Mouse (Mus musculus) adrenal gland, postnatal 10 days (tissue): ENCODE data around the gene Trim62. TPM values are rescaled to one million over a fixed set of nuclear protein-coding genes. Genes with fewer than 3 reads are reported as not detected.
A peak's percentile ranks its signal among the peaks of the same experiment; 100 is the strongest.

Experiments used
- DNase-seq: peaks from one replicate; pipeline ENCODE4 v3.0.0; 2021; ENCODE audit warnings: mixed read lengths
- total RNA-seq, 2 experiments: library from RNA; stranded (reverse); gene quantifications; 2 replicates each; pipeline ENCODE4 v1.2.3; 2021

Trim62 gene
- total RNA-seq, 2 experiments from 2014 or later: 10.6 to 11.5 TPM

DNA sequence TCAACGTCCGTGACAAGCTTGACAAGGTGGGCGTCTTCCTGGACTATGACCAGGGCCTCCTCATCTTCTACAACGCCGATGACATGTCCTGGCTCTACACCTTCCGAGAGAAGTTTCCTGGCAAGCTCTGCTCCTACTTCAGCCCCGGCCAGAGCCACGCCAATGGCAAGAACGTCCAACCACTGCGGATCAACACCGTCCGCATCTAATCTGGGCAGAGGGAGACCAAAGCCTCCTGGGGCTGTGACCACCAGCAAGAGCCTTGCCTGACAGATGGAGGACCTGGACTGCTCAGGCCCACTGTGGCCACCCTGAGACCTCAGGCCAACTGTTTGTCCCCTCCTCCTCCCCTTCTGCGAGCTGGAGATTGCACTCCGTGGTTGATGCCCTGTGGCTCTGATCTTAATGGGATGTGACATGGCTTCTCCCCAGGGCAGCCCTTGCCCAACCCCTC lies 26.0 kb downstream of the Trim62 start:
- DNase-seq: no peak

DNA sequence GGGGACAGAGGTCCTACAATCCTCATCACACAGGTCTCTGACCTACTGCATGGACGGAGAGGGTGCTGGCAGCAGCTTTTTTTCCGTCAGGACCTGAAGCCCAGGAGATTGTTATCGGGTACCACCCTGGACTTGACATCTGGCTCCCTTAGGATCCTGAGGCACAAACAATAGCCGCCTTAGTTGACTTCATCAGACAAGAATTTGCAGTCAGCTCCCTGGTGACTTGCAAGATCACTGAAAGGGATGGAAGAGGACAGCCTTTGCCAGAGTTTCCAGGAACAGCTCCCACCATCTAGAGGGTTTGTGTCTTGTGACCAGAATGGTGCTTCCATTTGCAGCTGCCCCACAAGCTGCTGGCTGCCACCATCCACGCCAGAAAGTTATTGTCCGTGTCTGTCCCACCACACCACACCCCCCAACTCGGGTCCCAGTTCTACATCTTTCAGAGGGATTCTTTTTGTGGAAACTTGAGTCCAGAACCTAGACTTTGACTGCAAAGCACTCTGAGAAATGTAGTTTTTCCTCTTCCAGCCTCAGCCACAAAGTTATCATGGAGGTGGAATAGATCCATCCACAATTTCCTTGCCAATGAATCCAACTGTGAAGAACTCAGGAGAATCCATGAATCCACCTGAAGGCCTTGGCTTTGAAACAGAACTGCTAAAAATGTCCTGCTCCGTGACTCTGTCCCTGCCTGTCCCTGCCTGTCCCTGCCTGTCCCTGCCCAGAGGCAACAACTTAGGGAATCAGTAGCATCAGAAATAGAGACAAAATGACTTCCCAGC lies 27.1 kb downstream of the Trim62 start:
- DNase-seq: no peak

DNA sequence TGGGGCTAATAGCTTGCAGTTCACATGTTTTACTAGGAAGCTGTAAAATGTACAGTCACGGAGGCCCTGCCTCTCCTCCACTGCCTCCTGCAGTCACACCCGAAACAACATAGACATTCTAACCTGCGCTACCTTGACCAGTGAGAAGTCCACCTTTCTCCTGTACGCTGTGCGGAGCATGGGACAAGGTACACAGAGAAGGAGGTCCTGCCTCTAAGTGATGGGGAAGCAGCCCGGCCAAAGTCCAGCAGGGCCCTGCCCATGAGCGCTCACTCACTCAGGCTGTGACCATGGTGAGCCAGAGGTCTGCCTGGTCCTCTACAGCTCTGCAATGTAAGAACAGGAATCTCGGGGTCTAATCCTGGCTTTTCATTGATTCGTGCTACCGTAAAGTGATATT lies 28.7 kb downstream of the Trim62 start:
- DNase-seq: no peak

DNA sequence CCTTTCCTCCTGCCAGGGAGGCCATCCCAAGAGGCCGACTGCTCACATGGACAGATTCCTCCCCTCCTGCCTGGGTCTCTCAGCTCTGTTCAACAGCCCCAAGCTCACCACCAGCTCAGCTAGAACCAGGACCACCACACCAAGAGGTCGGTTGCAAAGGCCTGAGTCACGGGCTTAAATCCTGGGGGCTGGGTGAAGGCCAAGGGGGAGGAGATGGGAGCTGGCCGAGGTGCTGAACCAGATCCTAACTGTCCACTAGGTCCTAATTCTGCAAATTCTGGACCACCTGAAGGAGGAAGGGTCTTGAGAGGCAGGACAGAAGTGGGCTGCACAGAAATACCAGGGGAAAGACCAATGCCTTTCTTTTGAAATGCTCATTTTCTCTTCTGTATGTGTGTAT lies 30.4 kb downstream of the Trim62 start:
- DNase-seq: peak; percentile 52

DNA sequence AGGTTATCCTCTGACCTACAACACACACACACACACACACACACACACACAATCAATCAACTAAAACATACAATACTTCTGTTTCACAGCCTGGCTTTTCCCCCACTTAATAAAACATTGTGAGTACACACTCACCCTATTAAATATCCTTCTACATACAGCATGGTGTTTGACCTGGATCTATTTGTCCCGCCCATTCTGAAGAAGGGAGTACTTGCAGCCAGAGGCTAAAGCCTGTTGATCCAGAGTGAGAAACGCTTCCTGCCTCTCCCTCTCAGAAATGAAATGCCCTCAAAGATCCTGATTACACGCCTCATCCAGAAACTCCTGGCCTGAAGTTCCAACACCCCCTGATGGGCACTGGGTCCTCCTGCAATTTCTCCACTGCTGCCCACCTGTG lies 33.7 kb downstream of the Trim62 start:
- no peak for DNase-seq

DNA sequence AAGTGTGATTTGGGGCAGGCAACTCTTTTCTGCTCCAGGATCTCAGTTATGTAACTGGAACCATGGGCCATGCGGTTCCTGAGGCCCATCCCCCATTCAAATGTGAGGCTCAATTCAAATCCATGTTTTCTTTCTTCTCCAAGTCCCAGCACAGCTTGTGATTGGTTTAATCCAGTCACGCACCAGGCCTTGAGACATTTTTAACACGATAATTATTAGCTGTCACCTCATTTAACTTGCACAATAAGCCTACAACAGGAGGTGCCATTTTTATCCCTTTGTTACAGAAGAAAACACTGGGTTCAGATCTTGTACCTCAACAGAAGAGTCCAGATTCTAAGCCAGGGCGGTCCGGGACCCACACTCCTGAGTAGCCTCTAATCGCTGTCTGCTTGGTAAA lies 34.4 kb downstream of the Trim62 start:
- DNase-seq: no peak

DNA sequence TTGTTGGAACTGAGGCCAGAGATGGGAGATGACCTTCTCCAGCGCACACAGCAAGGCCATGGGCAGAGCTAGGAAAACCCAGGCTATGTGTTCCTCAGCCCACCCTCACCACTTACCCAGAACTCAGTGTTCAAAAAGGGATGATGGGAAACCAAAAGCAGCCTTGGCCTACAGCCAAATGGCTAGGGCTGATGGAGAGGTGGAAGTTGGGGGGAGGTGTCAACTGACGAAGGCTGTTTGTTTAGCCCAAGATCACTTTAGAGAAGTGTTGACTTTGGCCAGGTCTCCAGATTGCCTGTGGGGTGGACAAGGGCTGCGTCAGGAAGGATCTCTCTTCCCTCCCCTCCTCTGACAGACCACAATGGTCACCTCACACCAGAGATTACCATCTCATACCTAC lies 34.8 kb downstream of the Trim62 start:
- DNase-seq: no peak

DNA sequence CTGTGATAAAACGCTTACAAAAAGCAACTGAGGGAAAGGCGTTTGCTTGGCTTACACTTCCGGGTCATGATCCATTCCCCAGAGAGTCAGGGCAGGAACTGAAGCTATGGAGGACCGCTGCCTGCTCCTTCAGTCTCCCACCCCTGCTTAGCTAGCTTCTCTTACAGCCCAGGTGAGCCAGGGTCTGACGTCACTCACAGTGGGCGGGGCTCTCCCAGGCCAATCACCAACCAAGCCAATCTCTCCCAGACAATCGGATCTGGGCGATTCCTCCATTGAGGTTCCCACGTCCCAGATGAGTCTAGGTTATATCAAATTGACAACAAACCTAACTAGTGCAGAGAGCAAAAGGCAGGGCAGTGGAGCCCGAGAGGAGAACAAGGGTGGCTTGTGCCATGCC lies 35.7 kb downstream of the Trim62 start:
- no peak for DNase-seq

DNA sequence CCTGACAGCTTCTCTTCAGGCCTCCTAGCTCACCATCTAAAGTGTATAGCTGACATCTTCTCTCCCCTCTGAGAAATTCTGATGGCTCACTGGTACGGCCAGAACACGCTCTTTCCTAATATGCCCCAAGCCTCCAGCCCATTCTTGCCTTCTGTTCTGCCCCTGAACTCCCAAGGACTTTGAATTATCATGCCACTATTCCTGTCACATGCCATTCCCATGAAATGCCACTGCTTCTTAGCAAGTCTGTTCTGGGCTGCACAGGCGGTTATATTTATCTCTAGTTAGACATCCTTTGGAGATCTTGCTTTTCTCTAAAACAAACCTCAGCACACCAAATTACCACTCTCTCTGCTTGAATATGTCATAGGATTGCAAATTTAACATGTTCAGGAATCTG lies 40.2 kb downstream of the Trim62 start:
- DNase-seq: no peak

DNA sequence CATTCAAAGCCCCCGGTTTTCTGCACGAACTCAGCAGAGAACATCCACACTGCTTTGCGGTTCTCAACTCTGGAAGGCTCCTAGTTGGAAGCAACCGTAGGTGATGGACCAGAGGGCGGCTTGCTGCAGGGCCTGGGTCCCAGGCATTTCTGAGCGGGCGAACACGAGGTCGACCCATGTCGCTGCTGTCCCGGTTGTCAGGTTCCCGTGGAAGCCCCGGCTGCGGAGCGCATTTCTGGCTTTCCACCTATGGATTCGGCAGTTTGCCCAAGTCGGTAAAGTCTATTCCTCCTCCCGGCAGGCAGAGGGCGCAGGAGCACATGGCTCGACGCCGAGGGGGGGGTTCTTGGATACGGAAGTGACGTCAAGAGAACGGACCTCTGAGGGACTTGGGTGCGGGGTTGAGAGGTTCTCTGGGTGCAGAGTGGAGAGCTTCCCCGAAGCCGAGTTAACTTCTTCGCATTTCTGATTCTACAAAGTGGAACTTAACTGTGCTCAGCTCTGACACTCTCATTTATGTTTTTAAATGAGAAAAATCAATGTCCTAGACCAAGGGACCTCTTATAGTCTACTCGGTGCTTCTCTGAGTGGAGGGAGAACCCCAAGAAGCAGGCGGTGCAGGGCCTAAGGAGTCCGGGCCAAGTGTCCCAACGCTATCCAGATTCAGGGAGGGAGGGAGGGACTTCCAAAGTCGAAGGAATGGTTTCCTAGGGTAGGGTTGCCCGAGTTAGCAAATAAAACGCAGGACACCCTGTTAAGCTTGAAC lies 41.6 kb downstream of the Trim62 start:
- DNase-seq: peak; percentile 89

DNA sequence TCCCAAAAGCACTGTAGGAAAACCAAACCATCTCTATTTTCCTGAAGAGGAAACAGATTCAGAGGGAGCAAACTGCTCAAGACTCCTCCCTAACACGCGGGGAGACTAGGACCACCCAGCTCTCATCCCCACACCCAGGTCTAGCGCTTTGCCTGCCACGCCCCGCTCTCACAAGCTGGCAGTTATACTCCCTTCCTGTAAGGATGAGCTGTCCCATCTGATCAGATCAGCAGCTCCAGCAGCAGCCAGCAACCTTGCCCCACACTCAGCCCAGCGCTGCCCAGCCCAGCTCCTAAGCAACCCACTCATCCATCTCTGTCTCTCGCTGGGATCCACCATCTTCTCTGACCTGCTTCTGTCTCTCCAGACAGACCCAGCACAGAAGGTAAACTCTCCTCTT lies 49.4 kb downstream of the Trim62 start:
- DNase-seq: no peak

DNA sequence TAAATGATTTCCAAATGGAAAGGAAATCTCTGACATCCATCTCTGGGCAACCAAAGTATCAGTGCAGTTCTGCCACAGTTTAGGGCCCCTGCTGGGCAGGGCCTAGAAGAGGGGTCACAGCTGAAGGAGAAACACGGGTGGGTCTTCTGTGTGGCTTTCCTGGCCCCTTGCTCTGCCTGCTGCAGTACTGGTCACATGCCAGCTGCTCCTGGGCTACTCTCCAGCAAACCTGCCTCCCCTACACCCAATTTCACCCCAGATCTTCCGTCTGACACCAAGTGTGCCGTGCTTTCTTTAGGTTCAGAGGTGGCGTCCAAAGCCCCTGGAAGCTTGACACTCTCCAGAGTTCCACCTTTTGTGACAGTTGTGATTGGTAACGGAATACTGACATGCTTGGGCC lies 52.2 kb downstream of the Trim62 start:
- DNase-seq: no peak

DNA sequence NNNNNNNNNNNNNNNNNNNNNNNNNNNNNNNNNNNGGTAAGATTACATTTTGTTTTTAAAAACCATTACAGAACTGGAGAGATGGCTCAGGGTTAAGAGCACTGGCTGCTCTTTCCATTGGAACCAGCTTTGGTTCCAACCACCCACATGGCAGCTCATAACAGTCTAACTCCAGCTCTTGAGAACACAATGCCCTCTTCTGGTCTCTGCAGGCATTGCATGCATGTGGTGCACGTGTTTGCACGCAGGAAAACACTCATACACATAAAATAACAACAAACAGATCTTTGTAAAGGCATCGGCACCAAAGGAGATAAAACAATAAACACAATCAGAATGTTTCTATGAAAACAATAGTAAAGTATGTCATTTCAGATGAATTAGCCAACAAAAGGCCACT lies 59.0 kb downstream of the Trim62 start:
- DNase-seq: no peak

DNA sequence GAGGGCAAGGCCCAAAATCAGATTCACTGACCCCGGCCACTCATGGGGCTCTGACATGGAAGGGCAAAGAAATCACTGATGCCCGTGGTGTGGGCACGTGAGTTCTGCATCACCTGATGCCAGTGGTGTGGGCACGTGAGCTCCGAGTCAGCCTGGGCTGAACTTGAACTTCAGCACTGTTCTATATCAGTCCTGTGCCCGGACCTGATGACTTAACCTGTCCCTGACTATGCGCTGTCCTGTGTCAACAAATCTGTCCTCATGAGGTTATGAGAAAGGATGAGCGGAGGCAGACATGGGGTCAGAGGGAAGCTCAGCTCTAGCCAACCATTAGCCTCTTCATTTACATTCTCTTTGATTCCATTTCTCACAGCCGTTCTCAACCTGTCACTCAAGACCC lies 63.4 kb downstream of the Trim62 start:
- DNase-seq: no peak

DNA sequence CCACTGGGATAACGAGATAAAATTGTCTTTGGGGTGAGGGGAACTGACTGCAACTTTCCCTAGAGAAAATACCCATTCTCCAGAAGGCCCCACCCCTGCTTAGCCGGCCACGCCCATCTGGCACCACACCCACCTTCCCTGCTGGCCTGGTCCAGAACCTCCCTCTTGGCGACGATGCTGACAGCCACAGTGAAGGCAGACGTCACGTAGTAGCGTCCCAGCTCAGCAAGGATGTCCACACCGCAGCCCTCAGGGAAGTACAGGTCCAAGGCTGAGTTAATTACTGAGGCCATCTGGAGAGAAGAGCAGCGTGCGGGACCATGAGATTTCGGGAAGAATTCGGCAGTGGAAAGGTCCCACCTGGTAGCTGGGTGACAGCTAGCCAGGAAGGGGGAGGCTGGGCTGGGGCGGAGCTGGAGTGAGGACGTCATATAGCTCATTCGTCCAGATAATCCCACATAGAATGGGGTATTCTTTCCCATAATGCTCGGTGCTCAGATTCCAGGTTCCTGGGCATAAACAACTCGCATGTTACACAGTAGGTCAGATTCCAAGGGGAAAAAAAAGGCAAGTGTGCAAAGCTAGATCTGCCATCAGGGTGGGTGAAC lies 64.0 kb downstream of the Trim62 start:
- DNase-seq: peak; percentile 37

DNA sequence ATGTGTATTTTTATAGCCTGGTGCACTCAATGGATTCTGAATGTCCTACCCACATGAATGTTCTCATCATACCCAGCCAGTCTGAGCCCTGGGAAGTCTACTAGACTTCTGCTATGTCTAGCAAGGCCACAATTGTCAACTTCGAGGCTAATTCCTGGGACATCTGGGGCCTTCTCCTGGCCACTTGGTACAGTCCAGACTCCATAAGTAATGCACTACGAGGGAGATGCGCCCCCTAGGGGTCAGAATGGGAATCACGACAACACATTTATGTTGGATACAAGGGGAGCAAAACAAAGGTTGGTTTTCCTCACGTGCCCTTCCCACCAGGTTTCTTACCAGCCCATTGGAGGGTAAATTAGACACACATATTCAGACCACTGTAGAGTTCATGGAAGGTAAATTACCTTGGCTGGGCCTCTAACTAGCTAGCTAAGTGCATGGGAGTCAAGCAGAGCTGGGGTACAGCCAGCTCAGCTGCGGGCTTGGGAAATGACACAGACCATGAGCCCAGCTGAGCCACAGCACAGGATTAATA lies 64.8 kb downstream of the Trim62 start:
- DNase-seq: peak; percentile 79

DNA sequence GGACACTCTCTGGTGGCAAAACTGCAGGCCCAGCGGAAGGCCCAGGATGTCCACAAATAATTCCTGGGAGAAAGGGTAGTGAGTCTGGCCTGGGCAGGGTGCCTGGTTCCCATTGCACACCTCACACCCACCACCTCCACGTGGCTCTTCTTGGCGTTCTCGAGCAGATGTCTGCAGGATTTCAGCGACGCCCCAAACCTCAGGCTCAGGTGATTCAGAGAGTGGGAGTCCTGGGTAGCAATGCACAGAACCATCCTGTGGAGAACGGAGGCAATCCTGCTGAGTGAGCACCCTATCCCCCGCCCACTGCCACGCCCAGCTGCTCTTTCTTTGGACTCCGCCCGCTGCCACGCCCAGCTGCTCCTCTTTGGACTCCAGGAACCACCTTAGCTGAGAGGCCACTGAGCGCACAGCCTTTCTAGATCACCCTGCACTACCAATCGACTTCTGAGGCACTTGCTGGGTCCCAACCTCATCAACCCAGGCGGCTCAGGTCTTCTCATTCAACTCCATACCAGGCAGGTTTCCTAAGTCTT lies 66.2 kb downstream of the Trim62 start:
- no peak for DNase-seq

DNA sequence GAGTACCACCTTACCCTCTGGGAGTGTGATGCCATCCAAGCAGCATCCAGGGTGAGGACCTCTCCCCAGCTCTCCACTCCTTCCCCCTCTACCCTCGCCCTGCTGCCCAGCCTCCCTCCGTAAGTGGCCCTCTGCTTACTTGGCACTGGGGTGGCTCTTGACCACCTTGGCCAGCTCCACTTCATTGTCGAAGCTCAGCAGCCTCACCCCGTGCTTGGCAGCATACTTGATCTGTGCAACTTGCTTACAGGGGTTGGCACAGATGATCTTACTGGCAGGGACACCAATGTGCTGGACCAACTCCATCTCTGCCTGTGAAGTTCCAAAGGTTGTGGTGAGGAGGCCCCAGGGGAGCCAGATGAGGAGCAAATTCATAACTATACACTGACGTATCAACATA lies 67.1 kb downstream of the Trim62 start:
- peak; percentile 68 for DNase-seq

DNA sequence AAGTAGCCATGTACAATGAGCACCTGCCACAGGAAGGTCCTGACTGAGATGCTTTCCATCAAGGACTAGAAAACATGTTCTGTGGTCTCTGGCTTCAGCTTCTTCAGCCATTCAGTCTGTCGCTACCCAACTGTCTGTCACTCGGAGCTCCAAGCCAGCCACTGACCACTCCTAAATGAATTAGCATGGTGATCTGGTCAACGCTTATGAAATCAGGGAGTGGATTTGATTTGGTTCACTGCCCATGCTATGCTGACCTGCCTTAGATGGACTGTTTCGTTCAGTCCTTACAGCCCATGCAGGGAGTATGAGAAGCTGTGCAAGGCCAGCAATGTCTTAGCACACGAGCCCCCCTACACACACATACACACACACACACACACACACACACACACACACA lies 70.5 kb downstream of the Trim62 start:
- no peak for DNase-seq

DNA sequence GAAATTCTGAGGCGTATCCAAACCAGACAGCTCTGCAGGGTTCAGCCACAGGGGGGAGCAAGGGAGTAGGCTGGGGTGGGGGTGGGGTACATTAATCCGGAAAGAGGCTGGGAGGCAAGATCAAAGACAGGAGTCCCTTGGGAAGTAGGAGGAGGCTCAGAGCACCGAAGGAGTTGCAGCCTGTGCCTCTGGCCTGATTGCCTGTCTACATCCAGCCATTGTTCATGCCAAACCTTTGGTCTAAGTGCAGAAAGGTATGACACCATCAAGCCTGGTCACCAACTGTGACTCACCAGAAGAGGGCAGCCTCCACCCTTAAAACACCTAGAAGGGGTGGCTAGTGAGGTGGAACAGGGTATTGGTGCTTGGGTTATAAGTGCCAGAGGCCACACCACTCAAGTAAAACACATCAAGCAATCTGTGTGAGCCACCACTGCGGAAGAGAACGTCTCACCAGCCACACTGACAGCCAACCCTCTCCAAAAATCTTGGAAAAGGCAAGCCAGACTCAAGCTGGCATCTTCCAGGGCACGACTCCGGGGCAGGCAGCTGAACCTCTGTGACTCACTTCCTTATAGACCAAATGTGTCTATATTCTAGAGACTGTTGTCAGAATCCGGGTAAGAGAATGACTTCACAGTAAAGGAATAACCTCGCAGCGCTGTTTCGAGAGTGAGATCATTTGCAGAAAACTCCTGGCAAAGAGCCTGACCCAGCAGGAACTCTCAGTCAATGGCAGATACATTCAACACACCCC lies 74.0 kb downstream of the Trim62 start:
- DNase-seq: peak; percentile 65

DNA sequence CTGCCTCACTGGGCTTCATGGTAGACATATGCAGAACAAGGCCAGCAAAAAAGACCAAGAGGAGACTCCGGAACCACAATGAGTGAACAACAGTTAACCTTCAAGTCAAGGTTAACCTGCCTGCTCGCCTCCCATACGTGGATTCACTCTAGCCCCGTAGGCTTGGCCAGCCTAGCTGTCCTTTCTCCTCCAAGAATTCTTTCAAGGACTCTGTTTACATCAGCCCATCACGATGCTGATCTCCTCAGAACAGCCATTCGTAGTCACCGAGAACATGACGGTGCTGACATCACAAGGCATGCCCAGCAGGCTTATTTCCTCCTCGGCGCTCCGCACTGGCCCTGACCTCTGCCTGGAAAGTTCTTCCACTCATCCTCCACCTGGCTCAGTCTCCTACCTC lies 74.8 kb downstream of the Trim62 start:
- DNase-seq: peak; percentile 42

DNA sequence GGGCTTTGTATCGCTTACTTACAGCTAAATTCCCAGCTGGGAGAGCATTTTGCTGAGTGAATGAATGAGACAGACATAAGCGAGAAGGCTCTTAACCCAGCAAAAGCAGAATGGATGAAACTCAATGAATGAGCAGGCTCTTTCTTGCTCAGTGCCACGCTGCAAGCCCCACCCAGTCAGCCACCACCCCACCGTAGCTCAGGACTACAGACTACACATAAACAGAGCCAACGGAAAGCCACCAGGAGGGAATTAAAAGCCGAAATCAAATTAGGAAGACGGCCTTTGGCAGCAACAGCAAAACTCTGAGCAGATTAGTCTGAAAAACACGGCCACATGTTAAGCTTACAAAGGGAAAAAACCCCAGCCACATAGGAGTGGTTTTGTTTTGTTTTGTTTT lies 75.5 kb downstream of the Trim62 start:
- no peak for DNase-seq
